Mouse (Mus musculus) bone marrow macrophage, adult 2 months (primary cell): ENCODE data around the gene Pip4k2a. TPM values are rescaled to one million over a fixed set of nuclear protein-coding genes. Genes with fewer than 3 reads are reported as not detected.

Experiments
- H3K27ac ChIP-seq: 2 replicates; pipeline ENCODE4 v1.5.1; 2012; ENCODE audit warnings: low read depth, low read length; ENCODE audit not compliant: insufficient read depth
- H3K4me1 ChIP-seq: 2 replicates; pipeline ENCODE4 v1.6.1; 2012; ENCODE audit warnings: low read length; ENCODE audit not compliant: control insufficient read depth, insufficient read depth
- H3K4me3 ChIP-seq: 2 replicates; pipeline ENCODE4 v1.5.1; 2012; ENCODE audit warnings: mild to moderate bottlenecking, low read length, moderate library complexity; ENCODE audit not compliant: insufficient read depth
- CTCF ChIP-seq: IDR thresholded peaks from 2 replicates; pipeline ENCODE4 v1.5.1; 2012; ENCODE audit warnings: low read depth, mild to moderate bottlenecking, low read length, moderate library complexity
- POLR2A ChIP-seq: IDR thresholded peaks from 2 replicates; pipeline ENCODE4 v1.6.1; 2012; ENCODE audit warnings: mild to moderate bottlenecking, low read depth, low read length, borderline replicate concordance
- polyA plus RNA-seq: library from polyadenylated mRNA; stranded (reverse); fragments of >200 nt; gene quantifications from 2 replicates; pipeline ENCODE4 v1.2.4, GENCODE M21; 2012; ENCODE audit not compliant: missing spikeins, insufficient read depth, insufficient read length

Gene Pip4k2a
- polyA plus RNA-seq, 1 experiment, result 187 TPM

DNA sequence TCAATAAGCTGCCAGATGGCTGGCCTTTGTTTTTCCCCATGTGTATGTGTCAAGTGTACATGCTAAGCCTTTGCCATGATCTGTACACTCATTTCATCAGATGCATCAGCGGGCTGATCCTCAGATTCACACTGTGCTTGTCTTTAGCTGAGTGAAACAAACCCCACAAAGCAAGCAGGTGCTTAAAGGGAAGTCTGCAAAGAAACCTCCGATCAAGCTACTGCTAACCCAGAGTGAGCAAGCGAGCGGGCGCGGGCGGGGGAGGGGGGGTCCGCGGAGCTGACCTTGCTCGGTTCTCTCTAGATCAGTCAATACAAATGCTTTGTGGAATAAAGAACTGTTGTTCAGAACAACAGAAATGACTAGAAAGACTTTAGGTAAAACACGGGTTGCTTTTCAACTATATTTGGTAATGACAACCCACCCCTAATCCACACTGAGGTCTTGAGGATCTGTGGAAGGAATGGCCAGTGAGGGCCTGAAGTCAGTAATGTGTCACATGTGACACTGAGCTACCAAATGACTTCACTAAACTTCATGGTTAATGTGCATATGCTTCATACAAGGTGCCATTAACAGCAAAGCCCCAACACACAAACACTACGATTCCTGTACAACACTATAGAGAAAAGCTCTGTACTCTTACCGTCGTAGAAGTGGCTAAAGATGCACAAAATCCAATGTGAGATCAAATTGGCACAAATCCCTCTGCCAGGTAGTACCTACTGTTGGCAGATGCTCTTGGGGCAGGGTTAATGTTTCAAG is 81.1 kb downstream of the Pip4k2a start:
- Histone ChIP-seq H3K4me1 (peaks cover 54% of the 10 kb centered on the region), H3K4me3 (no peak overlapping the region), H3K27ac (peak overlapping the region; percentile 20)
- TF ChIP-seq CTCF, result no peak
- TF ChIP-seq POLR2A, result no peak

DNA sequence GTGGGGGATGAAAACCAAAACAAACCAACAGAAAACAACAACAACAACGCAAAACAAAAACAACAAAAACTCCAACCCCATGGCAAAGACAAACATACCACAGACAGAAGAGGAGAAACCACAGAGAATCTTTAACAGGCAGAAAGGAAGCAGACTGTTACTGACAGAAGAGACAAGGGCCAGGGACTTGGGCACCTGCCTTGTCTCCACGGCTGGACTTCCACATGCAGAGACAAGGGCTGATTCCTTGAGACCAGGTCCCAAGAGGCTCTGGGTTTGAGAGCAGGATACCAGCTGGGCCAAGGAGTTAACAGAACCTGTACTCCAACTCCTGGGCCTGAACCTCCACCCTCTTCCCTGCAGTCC is 81.9 kb downstream of the Pip4k2a start:
- Histone ChIP-seq H3K4me1 (peaks cover 56% of the 10 kb centered on the region), H3K4me3 (no peak overlapping the region), H3K27ac (peak overlapping the region; percentile 32)
- TF ChIP-seq POLR2A, result no peak
- no peak for TF ChIP-seq CTCF

- Histone ChIP-seq H3K4me1 (peaks cover 61% of the 10 kb centered on the region), H3K4me3 (no peak overlapping the region), H3K27ac (no peak overlapping the region)
- no peak for TF ChIP-seq CTCF
- no peak for TF ChIP-seq POLR2A
Measured at GRCm38 (mm10) chr2:18915372-18916041, 82.4 kb downstream of the Pip4k2a start.

DNA sequence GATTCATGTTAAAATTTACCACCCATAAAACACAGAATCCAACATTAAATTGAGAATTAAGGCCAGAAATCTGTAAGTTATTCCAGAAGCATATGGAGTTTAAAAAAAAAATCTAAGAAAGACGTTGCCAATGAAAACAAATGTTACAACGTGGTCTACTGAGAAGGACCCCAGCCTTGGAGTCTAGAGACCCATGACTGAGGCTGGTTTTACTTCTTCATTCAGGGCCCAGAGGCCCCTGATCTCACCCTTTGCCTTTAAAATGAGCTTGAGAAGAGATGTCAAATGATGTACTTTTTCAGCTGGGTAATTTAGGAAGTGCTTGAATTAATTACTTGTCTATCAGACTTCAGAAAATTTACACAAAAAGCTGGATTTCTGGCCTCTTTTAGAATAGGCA is 83.2 kb downstream of the Pip4k2a start:
- TF ChIP-seq CTCF (no peak), POLR2A (no peak)
- Histone ChIP-seq H3K4me1 (peaks cover 61% of the 10 kb centered on the region), H3K27ac (no peak overlapping the region), H3K4me3 (no peak overlapping the region)

- Histone ChIP-seq H3K4me1 (peaks cover 56% of the 10 kb centered on the region), H3K4me3 (no peak overlapping the region), H3K27ac (no peak overlapping the region)
- TF ChIP-seq CTCF, result no peak
- TF ChIP-seq POLR2A, result no peak
Measured at GRCm38 (mm10) chr2:18913642-18914041, 84.3 kb downstream of the Pip4k2a start.

DNA sequence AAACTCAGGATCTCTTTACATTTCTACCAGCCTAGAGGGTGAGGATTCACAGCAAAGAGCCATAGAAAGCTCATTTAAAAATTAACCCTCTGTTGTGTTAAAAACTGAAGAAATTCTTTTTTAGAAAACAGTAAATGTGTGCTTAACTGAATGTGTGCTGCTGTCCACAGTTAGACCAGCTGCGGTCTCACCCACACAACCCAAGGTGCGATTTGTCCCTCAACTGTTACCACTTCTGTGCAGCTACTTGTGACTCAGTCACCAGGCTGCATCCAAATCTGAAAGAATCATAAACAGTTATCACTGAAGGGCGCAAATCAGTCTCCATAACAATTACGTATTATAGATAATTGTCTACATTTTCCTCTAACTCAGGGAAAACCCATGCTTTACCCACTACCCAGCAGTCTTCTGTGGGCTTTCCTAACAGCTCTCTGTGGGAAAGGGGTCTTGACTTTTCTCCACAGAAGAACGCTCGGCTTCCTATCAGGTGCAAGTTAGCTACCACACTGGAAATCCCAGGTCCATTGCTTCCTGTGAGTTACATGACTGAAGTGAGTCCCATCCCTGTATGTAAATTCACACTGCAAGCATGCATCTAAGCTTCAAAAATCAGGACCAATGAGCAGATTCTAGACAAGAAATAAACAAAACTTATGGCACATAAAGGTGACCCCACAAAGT is 86.5 kb downstream of the Pip4k2a start:
- no peak for TF ChIP-seq CTCF
- no peak for TF ChIP-seq POLR2A
- Histone ChIP-seq H3K4me1 (peaks cover 44% of the 10 kb centered on the region), H3K4me3 (no peak overlapping the region), H3K27ac (no peak overlapping the region)

GRCm38 (mm10) chr2:18910209-18910608 is 87.7 kb downstream of the Pip4k2a start:
- Histone ChIP-seq H3K4me3 (no peak overlapping the region), H3K27ac (no peak overlapping the region), H3K4me1 (peaks cover 41% of the 10 kb centered on the region)
- no peak for TF ChIP-seq POLR2A
- no peak for TF ChIP-seq CTCF

DNA sequence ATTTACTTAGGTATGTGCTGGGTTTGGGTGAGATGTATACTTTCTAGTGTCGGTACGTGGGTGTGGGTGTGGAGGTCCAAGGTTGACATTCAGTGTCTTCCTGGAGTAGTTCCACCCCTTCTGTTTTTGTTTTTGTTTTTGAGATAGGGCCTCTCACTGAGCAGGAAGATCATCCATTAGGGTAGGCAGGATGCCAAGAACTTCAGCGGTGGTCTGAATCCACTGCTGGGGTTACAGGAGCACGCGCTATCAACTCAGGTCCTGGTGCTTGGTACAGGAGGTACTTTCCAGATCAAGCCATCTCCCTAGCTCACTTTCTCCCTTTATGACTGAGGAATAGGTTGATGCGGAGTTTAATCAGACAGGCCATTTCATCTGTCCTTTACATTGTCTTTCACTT is 88.2 kb downstream of the Pip4k2a start:
- H3K4me1 ChIP-seq, result peaks cover 41% of the 10 kb centered on the region

GRCm38 (mm10) chr2:18907269-18907668 is 90.7 kb downstream of the Pip4k2a start:
- no peak overlapping the region for H3K4me3 ChIP-seq
- H3K4me1 ChIP-seq, result peaks cover 55% of the 10 kb centered on the region
- TF ChIP-seq POLR2A (no peak), CTCF (no peak)
- H3K27ac ChIP-seq, result no peak overlapping the region

More for the DNA sequence above, 88.2 kb downstream of the Pip4k2a start:
- Histone ChIP-seq H3K4me3 (no peak overlapping the region), H3K27ac (no peak overlapping the region)
- no peak for TF ChIP-seq POLR2A
- no peak for TF ChIP-seq CTCF
